Mouse (Mus musculus) ES-E14 (cell line): ENCODE measurements around the gene Psmd7.

Source experiments
- HCFC1 ChIP-seq: IDR thresholded peaks from 2 replicates; pipeline ENCODE4 v1.6.1; 2012; ENCODE audit warnings: low read length, inconsistent platforms, borderline replicate concordance; ENCODE audit not compliant: insufficient read depth
- ZC3H11A ChIP-seq: IDR thresholded peaks from 2 replicates; pipeline ENCODE4 v1.6.1; 2012; ENCODE audit warnings: low read depth, mild to moderate bottlenecking, inconsistent platforms, low read length, borderline replicate concordance

DNA sequence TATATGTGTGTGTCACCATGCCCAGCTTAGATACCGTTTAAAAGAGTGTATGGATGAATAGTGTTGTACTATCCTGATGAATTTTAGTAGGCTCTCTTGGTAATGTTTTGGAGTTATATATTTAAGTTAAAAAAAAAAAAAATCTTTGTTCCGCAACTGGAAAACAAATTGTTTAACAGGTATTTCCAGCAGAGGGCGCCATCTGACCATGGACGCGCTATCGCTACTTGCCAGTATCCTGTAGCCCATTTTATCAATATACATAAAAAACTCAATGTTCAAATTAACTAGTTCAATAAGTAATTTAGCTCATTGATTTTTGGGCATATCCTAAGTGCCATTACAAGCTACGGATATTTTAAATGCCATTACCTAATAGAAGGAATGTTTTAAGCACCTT, 14.8 kb upstream of the Psmd7 start:
- TF ChIP-seq HCFC1: no peak
- TF ChIP-seq ZC3H11A: no peak
